Mouse (Mus musculus) ovary, adult 18-20 months (tissue): Measurements from ENCODE around the gene Ctdsp2.
A peak's percentile ranks its signal among the peaks of the same experiment; 100 is the strongest.

Experiments used
- DNase-seq: peaks from one replicate; pipeline ENCODE4 v3.0.0; 2022; ENCODE audit warnings: low spot score, mixed read lengths

The Ctdsp2 gene

GRCm38 (mm10) chr10:126978277-126978994 lies at the start of gene Ctdsp2:
Gene Ctdsp2, plus strand, starts transcription at chr10:126978717.
- DNase-seq = peak; percentile 100

- DNase-seq = peak; percentile 56
Observed at GRCm38 (mm10) chr10:126928819-126929206, 49.7 kb upstream of the Ctdsp2 start.

GRCm38 (mm10) chr10:126929543-126929942 lies 49.0 kb upstream of the Ctdsp2 start:
- no peak for DNase-seq

- DNase-seq = no peak
Observed at GRCm38 (mm10) chr10:126930270-126931121, 48.0 kb upstream of the Ctdsp2 start.

GRCm38 (mm10) chr10:126931123-126931759 lies 47.3 kb upstream of the Ctdsp2 start:
- DNase-seq = no peak

- no peak for DNase-seq
Observed at GRCm38 (mm10) chr10:126931760-126932139, 46.8 kb upstream of the Ctdsp2 start.

GRCm38 (mm10) chr10:126934561-126934960 lies 44.0 kb upstream of the Ctdsp2 start:
- no peak for DNase-seq

GRCm38 (mm10) chr10:126935121-126935520 lies 43.4 kb upstream of the Ctdsp2 start:
- DNase-seq = no peak

- no peak for DNase-seq
Observed at GRCm38 (mm10) chr10:126935556-126936381, 42.7 kb upstream of the Ctdsp2 start.

GRCm38 (mm10) chr10:126940949-126941348 lies 37.6 kb upstream of the Ctdsp2 start:
- DNase-seq = no peak

- no peak for DNase-seq
Observed at GRCm38 (mm10) chr10:126945531-126945930, 33.0 kb upstream of the Ctdsp2 start.

- DNase-seq = no peak
Observed at GRCm38 (mm10) chr10:126949824-126950223, 28.7 kb upstream of the Ctdsp2 start.

- no peak for DNase-seq
Observed at GRCm38 (mm10) chr10:126950572-126950971, 27.9 kb upstream of the Ctdsp2 start.

GRCm38 (mm10) chr10:126952375-126952774 lies 26.1 kb upstream of the Ctdsp2 start:
- DNase-seq = no peak

- no peak for DNase-seq
Observed at GRCm38 (mm10) chr10:126953029-126953471, 25.5 kb upstream of the Ctdsp2 start.

- DNase-seq = no peak
Observed at GRCm38 (mm10) chr10:126956692-126957358, 21.7 kb upstream of the Ctdsp2 start.

GRCm38 (mm10) chr10:126957359-126958107 lies 21.0 kb upstream of the Ctdsp2 start:
- DNase-seq = peak; percentile 45

GRCm38 (mm10) chr10:126960496-126960895 lies 18.0 kb upstream of the Ctdsp2 start:
- no peak for DNase-seq

GRCm38 (mm10) chr10:126961757-126962156 lies 16.8 kb upstream of the Ctdsp2 start:
- DNase-seq = no peak

GRCm38 (mm10) chr10:126962271-126962965 lies 16.1 kb upstream of the Ctdsp2 start:
- DNase-seq = peak; percentile 36
